Mouse (Mus musculus): Measurements from ENCODE around the gene D5Ertd579e. TPM values are rescaled to one million over a fixed set of nuclear protein-coding genes. Genes with fewer than 3 reads are reported as not detected.

Gene D5Ertd579e
- polyA plus RNA-seq, 1 experiment, result 23.1 TPM

DNA sequence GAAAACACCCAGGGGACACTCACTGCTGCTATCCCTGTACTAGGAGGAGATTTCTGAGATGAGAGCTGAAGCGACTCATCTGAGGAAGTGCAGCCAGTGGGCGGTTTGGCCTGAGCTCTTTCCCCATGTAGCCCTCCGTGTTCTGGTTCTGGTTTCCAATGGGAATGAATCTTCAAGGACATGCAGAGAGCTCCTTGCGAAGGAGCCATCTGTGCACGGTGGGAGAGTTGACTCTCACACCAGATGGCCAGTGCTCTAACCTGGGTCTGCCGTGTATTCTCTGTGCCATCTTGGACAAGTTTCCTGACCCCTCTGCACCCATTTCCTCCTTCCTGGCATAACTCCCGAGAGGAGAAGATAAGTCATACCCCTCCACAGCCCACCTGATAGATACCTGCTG is 32.0 kb upstream of the D5Ertd579e start:
- H3K4me1 ChIP-seq (ENCODE audit: control insufficient read depth, insufficient read depth, low read length), result no peaks in the 10 kb centered on the region; the same call in none of the 2 replicates
- no peaks in the 10 kb centered on the region for H3K36me3 ChIP-seq (ENCODE audit: control insufficient read depth, insufficient read depth, low read length)
- H3K4me3 ChIP-seq (ENCODE audit: control insufficient read depth, low read depth, low read length), result no peak overlapping the region
- no peak overlapping the region for H3K27ac ChIP-seq (ENCODE audit: control insufficient read depth, insufficient read depth, low read depth, low read length)
- TF ChIP-seq POLR2A (IDR thresholded peaks at IDR 0.05; ENCODE audit: control insufficient read depth, low read depth, low read length), result no peak
- no peak for TF ChIP-seq CTCF (IDR thresholded peaks at IDR 0.05; ENCODE audit: control insufficient read depth, insufficient read depth, insufficient replicate concordance, low read depth, low read length)
- H3K27me3 ChIP-seq (ENCODE audit: control insufficient read depth, insufficient read depth, low read length), result no peaks in the 10 kb centered on the region

- Histone ChIP-seq H3K4me1 (ENCODE audit: control insufficient read depth, insufficient read depth, low read length) (no peaks in the 10 kb centered on the region; the same call in none of the 2 replicates), H3K27ac (ENCODE audit: control insufficient read depth, insufficient read depth, low read depth, low read length) (no peak overlapping the region), H3K27me3 (ENCODE audit: control insufficient read depth, insufficient read depth, low read length) (no peaks in the 10 kb centered on the region), H3K36me3 (ENCODE audit: control insufficient read depth, insufficient read depth, low read length) (no peaks in the 10 kb centered on the region), H3K4me3 (ENCODE audit: control insufficient read depth, low read depth, low read length) (no peak overlapping the region)
- TF ChIP-seq CTCF (IDR thresholded peaks at IDR 0.05; ENCODE audit: control insufficient read depth, insufficient read depth, insufficient replicate concordance, low read depth, low read length) (no peak), POLR2A (IDR thresholded peaks at IDR 0.05; ENCODE audit: control insufficient read depth, low read depth, low read length) (no peak)
These were observed 31.3 kb upstream of the D5Ertd579e start for GRCm38 (mm10) chr5:36727136-36727535.

- no peak overlapping the region; the same call in 1 of the 2 replicates for H3K27ac ChIP-seq (ENCODE audit: control insufficient read depth, insufficient read depth, low read depth, low read length)
- H3K4me1 ChIP-seq (ENCODE audit: control insufficient read depth, insufficient read depth, low read length), result no peaks in the 10 kb centered on the region; the same call in none of the 2 replicates
- TF ChIP-seq CTCF (IDR thresholded peaks at IDR 0.05; ENCODE audit: control insufficient read depth, insufficient read depth, insufficient replicate concordance, low read depth, low read length) (no peak), POLR2A (IDR thresholded peaks at IDR 0.05; ENCODE audit: control insufficient read depth, low read depth, low read length) (no peak)
- H3K36me3 ChIP-seq (ENCODE audit: control insufficient read depth, insufficient read depth, low read length), result no peaks in the 10 kb centered on the region
- no peak overlapping the region for H3K4me3 ChIP-seq (ENCODE audit: control insufficient read depth, low read depth, low read length)
- H3K27me3 ChIP-seq (ENCODE audit: control insufficient read depth, insufficient read depth, low read length), result no peaks in the 10 kb centered on the region
These were observed 30.6 kb upstream of the D5Ertd579e start for GRCm38 (mm10) chr5:36726387-36726801.

- H3K36me3 ChIP-seq (ENCODE audit: control insufficient read depth, insufficient read depth, low read length), result no peaks in the 10 kb centered on the region
- H3K4me1 ChIP-seq (ENCODE audit: control insufficient read depth, insufficient read depth, low read length), result no peaks in the 10 kb centered on the region; the same call in none of the 2 replicates
- no peak overlapping the region for H3K4me3 ChIP-seq (ENCODE audit: control insufficient read depth, low read depth, low read length)
- no peaks in the 10 kb centered on the region for H3K27me3 ChIP-seq (ENCODE audit: control insufficient read depth, insufficient read depth, low read length)
- TF ChIP-seq CTCF (IDR thresholded peaks at IDR 0.05; ENCODE audit: control insufficient read depth, insufficient read depth, insufficient replicate concordance, low read depth, low read length) (no peak), POLR2A (IDR thresholded peaks at IDR 0.05; ENCODE audit: control insufficient read depth, low read depth, low read length) (peak; percentile 39; the same call in 1 of the 2 replicates)
- H3K27ac ChIP-seq (ENCODE audit: control insufficient read depth, insufficient read depth, low read depth, low read length), result no peak overlapping the region
These were observed 30.0 kb upstream of the D5Ertd579e start for GRCm38 (mm10) chr5:36725861-36726260.

DNA sequence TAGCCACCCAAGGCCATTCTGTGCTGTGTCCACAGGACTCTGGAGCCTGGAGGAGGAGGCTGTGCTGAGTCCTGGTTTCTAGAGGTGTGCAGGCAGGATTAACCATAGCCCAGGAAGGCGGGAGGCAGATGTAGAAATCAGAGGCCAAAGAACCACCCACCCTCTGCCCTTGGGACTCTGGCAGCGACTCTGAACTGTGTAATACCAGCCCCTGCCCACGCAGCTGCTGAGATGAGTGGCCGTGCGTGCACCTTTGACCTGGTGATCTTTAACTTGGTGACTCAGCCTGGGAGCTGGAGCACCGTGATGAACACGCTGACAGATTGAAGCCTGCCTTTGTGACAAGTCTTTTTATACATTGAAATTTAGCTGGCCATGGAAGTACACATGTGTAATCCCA is 28.4 kb upstream of the D5Ertd579e start:
- Histone ChIP-seq H3K27ac (ENCODE audit: control insufficient read depth, insufficient read depth, low read depth, low read length) (no peak overlapping the region), H3K4me3 (ENCODE audit: control insufficient read depth, low read depth, low read length) (no peak overlapping the region), H3K4me1 (ENCODE audit: control insufficient read depth, insufficient read depth, low read length) (no peaks in the 10 kb centered on the region; the same call in none of the 2 replicates), H3K36me3 (ENCODE audit: control insufficient read depth, insufficient read depth, low read length) (no peaks in the 10 kb centered on the region), H3K27me3 (ENCODE audit: control insufficient read depth, insufficient read depth, low read length) (no peaks in the 10 kb centered on the region)
- TF ChIP-seq POLR2A (IDR thresholded peaks at IDR 0.05; ENCODE audit: control insufficient read depth, low read depth, low read length), result no peak
- TF ChIP-seq CTCF (IDR thresholded peaks at IDR 0.05; ENCODE audit: control insufficient read depth, insufficient read depth, insufficient replicate concordance, low read depth, low read length), result no peak

DNA sequence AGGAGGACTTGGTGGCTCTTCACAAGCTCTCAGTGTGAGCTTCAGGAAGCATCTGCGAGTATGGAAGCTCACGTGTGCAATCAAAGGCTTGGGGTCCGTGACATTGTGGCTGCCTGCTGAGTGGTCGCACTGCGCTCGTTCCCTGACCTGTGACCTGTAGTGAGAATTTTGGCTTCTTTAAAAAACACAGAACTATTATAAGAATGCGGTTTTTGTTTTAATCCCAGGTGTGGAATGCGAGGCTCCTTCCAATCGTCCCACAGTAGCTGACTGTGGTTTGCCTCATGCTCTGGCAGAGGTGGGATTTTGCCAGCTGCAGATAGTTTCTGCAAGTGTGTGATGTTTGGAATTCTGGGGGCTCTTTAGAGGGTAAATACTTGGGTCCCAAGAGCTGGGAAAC is 27.5 kb upstream of the D5Ertd579e start:
- H3K4me1 ChIP-seq (ENCODE audit: control insufficient read depth, insufficient read depth, low read length), result no peaks in the 10 kb centered on the region; the same call in none of the 2 replicates
- H3K4me3 ChIP-seq (ENCODE audit: control insufficient read depth, low read depth, low read length), result no peak overlapping the region
- no peaks in the 10 kb centered on the region for H3K36me3 ChIP-seq (ENCODE audit: control insufficient read depth, insufficient read depth, low read length)
- no peak for TF ChIP-seq POLR2A (IDR thresholded peaks at IDR 0.05; ENCODE audit: control insufficient read depth, low read depth, low read length)
- TF ChIP-seq CTCF (IDR thresholded peaks at IDR 0.05; ENCODE audit: control insufficient read depth, insufficient read depth, insufficient replicate concordance, low read depth, low read length), result no peak
- H3K27ac ChIP-seq (ENCODE audit: control insufficient read depth, insufficient read depth, low read depth, low read length), result no peak overlapping the region
- no peaks in the 10 kb centered on the region for H3K27me3 ChIP-seq (ENCODE audit: control insufficient read depth, insufficient read depth, low read length)

DNA sequence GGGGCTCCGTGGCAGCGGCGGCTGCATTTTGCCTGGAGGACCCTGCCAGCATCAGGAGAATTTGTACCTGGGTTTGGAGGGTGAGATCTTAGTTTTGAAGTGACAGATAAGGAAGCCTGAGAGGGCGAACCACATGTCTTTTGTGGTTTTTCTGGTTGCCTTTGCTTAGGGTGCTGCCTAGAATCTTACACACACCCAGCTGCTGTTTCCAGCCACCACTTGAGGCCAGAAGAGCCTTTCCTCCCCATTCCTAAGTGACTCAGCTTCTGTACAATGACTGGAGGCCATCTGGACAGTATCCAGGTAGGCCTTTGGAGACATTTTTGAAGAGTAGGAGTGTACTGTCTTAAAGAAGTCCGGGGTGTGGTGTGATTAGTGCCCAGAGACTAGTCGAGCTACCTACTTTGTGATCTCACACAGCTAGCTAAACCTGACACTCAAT is 26.6 kb upstream of the D5Ertd579e start:
- H3K36me3 ChIP-seq (ENCODE audit: control insufficient read depth, insufficient read depth, low read length), result no peaks in the 10 kb centered on the region
- no peaks in the 10 kb centered on the region; the same call in none of the 2 replicates for H3K4me1 ChIP-seq (ENCODE audit: control insufficient read depth, insufficient read depth, low read length)
- TF ChIP-seq POLR2A (IDR thresholded peaks at IDR 0.05; ENCODE audit: control insufficient read depth, low read depth, low read length), result no peak
- no peak for TF ChIP-seq CTCF (IDR thresholded peaks at IDR 0.05; ENCODE audit: control insufficient read depth, insufficient read depth, insufficient replicate concordance, low read depth, low read length)
- H3K27ac ChIP-seq (ENCODE audit: control insufficient read depth, insufficient read depth, low read depth, low read length), result no peak overlapping the region
- no peak overlapping the region for H3K4me3 ChIP-seq (ENCODE audit: control insufficient read depth, low read depth, low read length)
- H3K27me3 ChIP-seq (ENCODE audit: control insufficient read depth, insufficient read depth, low read length), result no peaks in the 10 kb centered on the region

Measured in testis, adult 2 months (tissue).